Mouse (Mus musculus) left cerebral cortex, adult 2 months (tissue): Measurements from ENCODE around the gene Gm17027. TPM values are rescaled to one million over a fixed set of nuclear protein-coding genes. Genes with fewer than 3 reads are reported as not detected.
"Not testable (repeated sequence)": the region's sequence is repeated elsewhere in the genome, so short reads cannot be mapped to it uniquely, and the experiment has no call there.

Source experiments
- DNase-seq, 2 experiments: peaks; one replicate each; pipeline ENCODE4 v3.0.0; 2021 to 2022; ENCODE audit warnings: low spot score in 2 of 2, mixed read lengths in 1 of 2; ENCODE audit errors: extremely low spot score in 1 of 2
- H3K27ac ChIP-seq: fragments of 200-600 bp; 2 replicates; pipeline ENCODE4 v1.8.1; 2022
- H3K4me3 ChIP-seq: fragments of 200-600 bp; 2 replicates; pipeline ENCODE4 v1.8.1; 2022
- intact Hi-C: fragments of 180-260 bp; cut with DNase I; formaldehyde crosslinking; loops from one replicate; pipeline ENCODE4 v1.15.1; 2025
- long read RNA-seq, 2 experiments: library from polyadenylated mRNA; stranded (forward); transcript quantifications; one replicate each; pipeline ENCODE4 v2.0.0; 2021; ENCODE audit warnings: borderline mapping rate in 2 of 2
- total RNA-seq, 2 experiments: library from RNA; stranded (reverse); gene quantifications; 2 replicates each; pipeline ENCODE4 v1.2.3; 2021

Gene Gm17027
- not detected for total RNA-seq
- long read RNA-seq, experiment 1: 0 reads
- long read RNA-seq, experiment 2: 0 reads

DNA sequence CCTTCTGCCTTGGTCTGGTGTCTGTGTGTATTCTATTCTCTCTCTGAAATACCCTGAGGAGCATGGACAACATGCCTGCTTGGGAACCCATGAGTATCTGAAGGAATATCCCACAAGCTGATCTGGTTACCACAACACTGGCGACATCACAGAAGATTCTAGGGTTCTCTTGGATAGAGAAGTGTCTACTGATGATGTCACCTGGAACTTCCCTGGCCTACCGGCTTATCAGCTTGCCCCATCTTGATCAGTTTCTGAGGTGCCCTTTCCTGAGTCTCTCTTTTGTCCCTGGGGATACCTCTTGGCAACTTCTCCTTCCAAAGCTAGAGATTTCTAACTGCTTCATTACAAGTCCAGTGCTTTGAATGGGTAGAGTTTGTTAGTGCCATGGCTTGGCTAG, at the start of gene Gm17027:
Gene Gm17027, minus strand, starts transcription at position 101 of the 400 bp plus-strand sequence.
- DNase-seq, intact Hi-C loops, H3K4me3 ChIP-seq, H3K27ac ChIP-seq: not testable (repeated sequence)

DNA sequence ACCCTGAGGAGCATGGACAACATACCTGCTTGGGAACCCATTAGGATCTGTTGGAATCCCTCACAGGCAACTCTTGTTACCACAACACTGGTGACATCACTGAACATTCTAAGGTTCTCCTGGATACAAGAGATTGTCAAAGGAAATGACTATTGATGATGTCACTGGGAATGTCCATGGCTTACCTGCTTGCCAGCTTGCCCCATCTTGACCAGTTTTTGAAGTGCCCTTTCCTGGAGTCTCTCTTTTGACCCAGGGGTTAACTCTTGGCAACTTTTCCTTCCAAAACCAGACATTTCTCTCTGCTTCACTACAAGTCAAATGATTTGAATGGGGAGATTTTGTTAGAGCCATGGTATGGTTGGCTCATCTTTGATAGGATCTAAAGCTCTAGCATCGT, 28.3 kb upstream of the Gm17027 start, which contains the start of gene Gm3573:
Gene Gm3573, minus strand, starts transcription at position 101 of the 400 bp plus-strand sequence.
- H3K4me3 ChIP-seq, H3K27ac ChIP-seq, intact Hi-C loops, DNase-seq: not testable (repeated sequence)

DNA sequence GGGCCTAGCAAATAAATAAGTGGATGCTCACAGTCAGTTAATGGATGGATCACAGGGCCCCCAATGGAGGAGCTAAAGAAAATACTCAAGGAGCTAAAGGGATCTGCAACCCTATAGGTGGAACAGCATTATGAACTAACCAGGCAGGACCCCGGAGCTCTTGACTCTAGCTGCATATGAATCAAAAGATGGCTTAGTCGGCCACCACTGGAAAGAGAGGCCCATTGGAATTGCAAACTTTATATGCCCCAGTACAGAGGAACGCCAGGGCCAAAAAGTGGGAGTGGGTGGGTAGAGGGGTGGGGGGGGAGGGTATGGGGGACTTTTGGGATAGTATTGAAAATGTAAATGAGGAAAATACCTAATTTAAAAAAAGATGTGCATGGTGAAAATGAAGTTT, 21.5 kb upstream of the Gm17027 start:
- H3K4me3 ChIP-seq, DNase-seq, H3K27ac ChIP-seq, intact Hi-C loops: not testable (repeated sequence)

DNA sequence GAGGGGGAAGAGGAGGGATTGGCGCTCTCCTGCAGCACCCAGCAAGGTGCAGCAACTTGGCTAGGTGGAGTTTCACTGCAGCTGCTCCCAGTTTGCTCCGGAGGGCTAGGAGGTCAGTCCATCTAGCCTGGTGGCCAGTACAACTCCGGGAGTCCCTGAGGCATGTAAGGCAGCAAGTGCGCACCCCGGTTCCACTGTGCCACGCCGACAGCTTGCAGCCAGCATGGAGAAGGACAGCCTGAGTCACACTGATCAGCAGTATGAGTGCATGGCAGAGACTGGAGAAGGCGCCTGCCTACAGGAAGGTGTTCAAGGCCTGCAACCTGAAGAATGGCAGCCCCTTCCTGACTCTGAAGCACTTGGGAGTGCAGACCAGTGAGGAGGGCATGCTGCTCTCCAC, 27.9 kb downstream of the Gm17027 start:
- H3K27ac ChIP-seq, H3K4me3 ChIP-seq, intact Hi-C loops: not testable (repeated sequence)
- DNase-seq: peak; percentile 8 to 12

DNA sequence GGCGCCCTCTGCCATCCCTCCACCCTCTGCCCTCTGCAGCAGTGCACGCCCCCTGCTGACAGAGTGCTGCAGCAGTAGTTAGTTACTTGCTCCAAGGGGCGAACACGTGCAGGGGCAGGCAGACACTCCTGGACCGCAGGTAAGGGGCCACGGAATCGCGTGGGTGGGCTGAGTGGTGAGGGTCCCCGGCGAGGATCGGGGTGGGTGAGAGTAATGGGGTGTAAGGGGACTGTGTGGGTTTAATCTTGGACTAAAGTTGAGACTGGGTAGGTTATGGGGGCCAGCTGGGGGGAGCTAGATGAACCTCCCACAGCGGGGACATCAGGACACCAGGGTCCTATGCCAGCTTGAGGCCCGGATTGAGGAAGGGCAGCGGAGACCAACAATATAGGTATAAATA, 28.6 kb downstream of the Gm17027 start:
- H3K4me3 ChIP-seq, H3K27ac ChIP-seq, DNase-seq, intact Hi-C loops: not testable (repeated sequence)

DNA sequence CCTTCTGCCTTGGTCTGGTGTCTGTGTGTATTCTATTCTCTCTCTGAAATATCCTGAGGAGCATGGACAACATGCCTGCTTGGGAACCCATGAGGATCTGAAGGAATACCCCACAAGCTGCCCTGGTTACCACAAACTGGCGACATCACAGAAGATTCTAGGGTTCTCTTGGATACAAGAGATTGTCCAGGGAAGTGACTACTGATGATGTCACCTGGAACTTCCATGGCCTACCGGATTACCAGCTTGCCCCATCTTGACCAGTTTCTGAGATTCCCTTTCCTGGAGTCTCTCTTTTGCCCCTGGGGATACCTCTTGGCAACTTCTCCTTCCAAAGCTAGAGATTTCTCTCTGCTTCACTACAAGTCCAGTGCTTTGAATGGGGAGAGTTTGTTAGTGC, 45.2 kb downstream of the Gm17027 start, which contains the start of gene Gm7951:
Gene Gm7951, minus strand, starts transcription at position 101 of the 400 bp plus-strand sequence.
- H3K4me3 ChIP-seq, H3K27ac ChIP-seq, DNase-seq, intact Hi-C loops: not testable (repeated sequence)

Other genes starting within 250 kb of the Gm17027 start
- not detected for gene 1700049E17Rik1, start 237.7 kb downstream of the Gm17027 start, total RNA-seq
- gene 1700024B05Rik, start 218.6 kb downstream of the Gm17027 start, total RNA-seq: not detected
- gene Gm6401, start 194.7 kb downstream of the Gm17027 start, total RNA-seq: not detected
- gene Gm3543, start 179.3 kb downstream of the Gm17027 start, total RNA-seq: 1 to 10 TPM; 1.8 to 1.9 TPM
- not detected for gene Gm7951, start 45.3 kb downstream of the Gm17027 start, total RNA-seq
- gene Gm3573, start 28.2 kb upstream of the Gm17027 start, total RNA-seq: 1 to 10 TPM; 2.0 to 3.1 TPM
- gene Gm17026, start 97.4 kb upstream of the Gm17027 start, total RNA-seq: not detected
- gene Gm9611, start 134.7 kb upstream of the Gm17027 start, total RNA-seq: not detected
- not detected for gene Gm7995, start 147.6 kb upstream of the Gm17027 start, total RNA-seq